Mouse (Mus musculus): Measurements from ENCODE around the gene Olfr790. TPM values are rescaled to one million over a fixed set of nuclear protein-coding genes. Genes with fewer than 3 reads are reported as not detected.

The Olfr790 gene
- polyA plus RNA-seq (2012; rRNA removed): not detected in 2 replicates

GRCm38 (mm10) chr10:129498192-129498591 lies at the start of gene Olfr790:
Gene Olfr790, plus strand, starts transcription at chr10:129498492.
- H3K4me1 ChIP-seq (ENCODE audit: control insufficient read depth, insufficient read depth, low read length): no peaks in the 10 kb centered on the region
- no peaks in the 10 kb centered on the region for H3K36me3 ChIP-seq (ENCODE audit: control insufficient read depth, insufficient read depth, low read length)
- H3K27ac ChIP-seq (ENCODE audit: insufficient read depth, low read depth, low read length): no peak within 1 kb of the TSS
- DNase-seq: no peak
- H3K4me3 ChIP-seq (ENCODE audit: insufficient read depth, low read depth, low read length): no peak within 1 kb of the TSS
- no peak for TF ChIP-seq CTCF (conservative IDR thresholded peaks at IDR 0.05; ENCODE audit: insufficient read depth, insufficient read length, low read depth, low read length)
- TF ChIP-seq POLR2A (IDR thresholded peaks at IDR 0.05; ENCODE audit: low read depth, low read length): no peak
- H3K27me3 ChIP-seq (replicated peaks; ENCODE audit: control insufficient read depth, insufficient read depth, low read length): no peaks in the 10 kb centered on the region

GRCm38 (mm10) chr10:129461562-129461961 lies 36.7 kb upstream of the Olfr790 start, which contains the start of gene Olfr787:
Gene Olfr787, plus strand, starts transcription at chr10:129461862.
- H3K27me3 ChIP-seq (replicated peaks; ENCODE audit: control insufficient read depth, insufficient read depth, low read length): no peaks in the 10 kb centered on the region
- 84% methylated on average over 3 of the region's 3 CpGs for WGBS
- TF ChIP-seq POLR2A (IDR thresholded peaks at IDR 0.05; ENCODE audit: low read depth, low read length) (no peak), CTCF (conservative IDR thresholded peaks at IDR 0.05; ENCODE audit: insufficient read depth, insufficient read length, low read depth, low read length) (no peak)

GRCm38 (mm10) chr10:129470698-129471097 lies 27.6 kb upstream of the Olfr790 start, which contains the start of gene Olfr788:
Gene Olfr788, plus strand, starts transcription at chr10:129470998.
- H3K36me3 ChIP-seq (ENCODE audit: control insufficient read depth, insufficient read depth, low read length): no peaks in the 10 kb centered on the region
- no peaks in the 10 kb centered on the region for H3K4me1 ChIP-seq (ENCODE audit: control insufficient read depth, insufficient read depth, low read length)
- TF ChIP-seq CTCF (conservative IDR thresholded peaks at IDR 0.05; ENCODE audit: insufficient read depth, insufficient read length, low read depth, low read length): no peak
- TF ChIP-seq POLR2A (IDR thresholded peaks at IDR 0.05; ENCODE audit: low read depth, low read length): no peak
- H3K27ac ChIP-seq (ENCODE audit: insufficient read depth, low read depth, low read length): no peak within 1 kb of the TSS
- H3K4me3 ChIP-seq (ENCODE audit: insufficient read depth, low read depth, low read length): no peak within 1 kb of the TSS
- H3K27me3 ChIP-seq (replicated peaks; ENCODE audit: control insufficient read depth, insufficient read depth, low read length): no peaks in the 10 kb centered on the region
- DNase-seq: no peak

More at GRCm38 (mm10) chr10:129461562-129461961, 36.7 kb upstream of the Olfr790 start, which contains the start of gene Olfr787:
- no peaks in the 10 kb centered on the region for H3K36me3 ChIP-seq (ENCODE audit: control insufficient read depth, insufficient read depth, low read length)
- DNase-seq: no peak
- H3K27ac ChIP-seq (ENCODE audit: insufficient read depth, low read depth, low read length): no peak within 1 kb of the TSS
- no peaks in the 10 kb centered on the region for H3K4me1 ChIP-seq (ENCODE audit: control insufficient read depth, insufficient read depth, low read length)
- no peak within 1 kb of the TSS for H3K4me3 ChIP-seq (ENCODE audit: insufficient read depth, low read depth, low read length)

- no peak for DNase-seq
- no peaks in the 10 kb centered on the region for H3K27me3 ChIP-seq (replicated peaks; ENCODE audit: control insufficient read depth, insufficient read depth, low read length)
- H3K36me3 ChIP-seq (ENCODE audit: control insufficient read depth, insufficient read depth, low read length): no peaks in the 10 kb centered on the region
- WGBS: 74% methylated on average over 2 of the region's 2 CpGs
- no peaks in the 10 kb centered on the region for H3K4me1 ChIP-seq (ENCODE audit: control insufficient read depth, insufficient read depth, low read length)
- no peak overlapping the region for H3K27ac ChIP-seq (ENCODE audit: insufficient read depth, low read depth, low read length)
- TF ChIP-seq POLR2A (IDR thresholded peaks at IDR 0.05; ENCODE audit: low read depth, low read length) (no peak), CTCF (conservative IDR thresholded peaks at IDR 0.05; ENCODE audit: insufficient read depth, insufficient read length, low read depth, low read length) (no peak)
- no peak overlapping the region for H3K4me3 ChIP-seq (ENCODE audit: insufficient read depth, low read depth, low read length)
Measured at GRCm38 (mm10) chr10:129473256-129473655, 25.0 kb upstream of the Olfr790 start.

GRCm38 (mm10) chr10:129473723-129474122 lies 24.6 kb upstream of the Olfr790 start:
- DNase-seq: no peak
- Histone ChIP-seq H3K36me3 (ENCODE audit: control insufficient read depth, insufficient read depth, low read length) (no peaks in the 10 kb centered on the region), H3K27ac (ENCODE audit: insufficient read depth, low read depth, low read length) (no peak overlapping the region), H3K27me3 (replicated peaks; ENCODE audit: control insufficient read depth, insufficient read depth, low read length) (no peaks in the 10 kb centered on the region), H3K4me1 (ENCODE audit: control insufficient read depth, insufficient read depth, low read length) (no peaks in the 10 kb centered on the region), H3K4me3 (ENCODE audit: insufficient read depth, low read depth, low read length) (no peak overlapping the region)
- TF ChIP-seq POLR2A (IDR thresholded peaks at IDR 0.05; ENCODE audit: low read depth, low read length) (no peak), CTCF (conservative IDR thresholded peaks at IDR 0.05; ENCODE audit: insufficient read depth, insufficient read length, low read depth, low read length) (no peak)

GRCm38 (mm10) chr10:129484452-129484851 lies 13.8 kb upstream of the Olfr790 start, which contains the start of gene Olfr789:
Gene Olfr789, plus strand, starts transcription at chr10:129484752.
- 58% methylated on average over 2 of the region's 2 CpGs for WGBS
- Histone ChIP-seq H3K4me1 (ENCODE audit: control insufficient read depth, insufficient read depth, low read length) (no peaks in the 10 kb centered on the region), H3K27me3 (replicated peaks; ENCODE audit: control insufficient read depth, insufficient read depth, low read length) (no peaks in the 10 kb centered on the region), H3K36me3 (ENCODE audit: control insufficient read depth, insufficient read depth, low read length) (no peaks in the 10 kb centered on the region), H3K27ac (ENCODE audit: insufficient read depth, low read depth, low read length) (no peak within 1 kb of the TSS), H3K4me3 (ENCODE audit: insufficient read depth, low read depth, low read length) (no peak within 1 kb of the TSS)
- no peak for DNase-seq
- TF ChIP-seq POLR2A (IDR thresholded peaks at IDR 0.05; ENCODE audit: low read depth, low read length) (no peak), CTCF (conservative IDR thresholded peaks at IDR 0.05; ENCODE audit: insufficient read depth, insufficient read length, low read depth, low read length) (no peak)

GRCm38 (mm10) chr10:129490101-129490500 lies 8.2 kb upstream of the Olfr790 start:
- no peak for TF ChIP-seq CTCF (conservative IDR thresholded peaks at IDR 0.05; ENCODE audit: insufficient read depth, insufficient read length, low read depth, low read length)
- Histone ChIP-seq H3K4me1 (ENCODE audit: control insufficient read depth, insufficient read depth, low read length) (no peaks in the 10 kb centered on the region), H3K4me3 (ENCODE audit: insufficient read depth, low read depth, low read length) (no peak overlapping the region), H3K27ac (ENCODE audit: insufficient read depth, low read depth, low read length) (no peak overlapping the region), H3K36me3 (ENCODE audit: control insufficient read depth, insufficient read depth, low read length) (no peaks in the 10 kb centered on the region), H3K27me3 (replicated peaks; ENCODE audit: control insufficient read depth, insufficient read depth, low read length) (no peaks in the 10 kb centered on the region)
- no peak for DNase-seq
- WGBS: 79% methylated on average over 2 of the region's 2 CpGs

All from kidney, adult 2 months (tissue).